Mouse (Mus musculus): ENCODE results near the gene Igf2bp1.

- TF ChIP-seq SMC3 (IDR thresholded peaks at IDR 0.05; ENCODE audit: low read depth, low read length) = no peak
- TF ChIP-seq RAD21 (IDR thresholded peaks at IDR 0.05; ENCODE audit: low read depth, low read length) = no peak
- no peak for TF ChIP-seq POLR2AphosphoS2 (IDR thresholded peaks at IDR 0.05; ENCODE audit: low read depth, low read length)
- TF ChIP-seq EP300 (IDR thresholded peaks at IDR 0.05; ENCODE audit: low read length) = no peak
- TF ChIP-seq CTCF (conservative IDR thresholded peaks at IDR 0.05 in 1 of 2, IDR thresholded peaks at IDR 0.05 in 1 of 2; ENCODE audit: low read depth in 2 of 2, low read length in 2 of 2) = no peak
These were observed 52.4 kb downstream of the Igf2bp1 start for GRCm38 (mm10) chr11:95953313-95953712.
